Mouse (Mus musculus): ENCODE measurements around the gene H2al2a.

DNA sequence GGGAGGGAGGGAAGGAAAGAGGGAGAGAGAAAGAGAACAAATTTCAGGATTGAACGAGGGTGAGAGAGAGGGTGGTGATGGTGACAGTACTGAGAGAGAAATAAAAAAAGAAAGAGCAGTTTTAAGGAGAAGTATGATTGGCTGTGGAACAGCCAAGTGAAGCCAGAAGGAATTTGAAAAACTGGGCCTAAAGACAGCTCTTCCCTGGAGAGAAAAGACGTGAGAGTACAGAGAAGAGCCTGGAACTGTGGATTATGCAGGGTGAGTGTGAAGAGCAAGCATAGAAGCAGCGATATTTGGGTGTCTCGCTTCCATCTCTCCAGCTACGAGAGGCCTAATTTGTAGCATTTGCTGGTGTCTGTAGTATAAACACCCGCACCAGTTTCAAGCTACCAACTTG, 14.5 kb upstream of the H2al2a start:
- TF ChIP-seq CTCF (IDR thresholded peaks at IDR 0.05; ENCODE audit: control insufficient read depth, insufficient read depth, low read length), result no peak
- no peak for TF ChIP-seq POLR2A (IDR thresholded peaks at IDR 0.05; ENCODE audit: borderline replicate concordance, control insufficient read depth, low read depth, low read length)
